Mouse (Mus musculus): ENCODE measurements around the gene Pgap3. TPM values are rescaled to one million over a fixed set of nuclear protein-coding genes. Genes with fewer than 3 reads are reported as not detected.
A peak's percentile ranks its signal among the peaks of the same experiment; 100 is the strongest.

Pgap3 gene
- polyA plus RNA-seq, 1 experiment, result 13.2 TPM

- no peak overlapping the region for H3K4me3 ChIP-seq (replicated peaks; ENCODE audit: insufficient read depth, low read depth, low read length)
- H3K4me1 ChIP-seq (ENCODE audit: control insufficient read depth, insufficient read depth, low read length), result peaks cover 28% of the 10 kb centered on the region
- no peak overlapping the region for H3K27ac ChIP-seq (ENCODE audit: insufficient read depth, low read length)
- H3K27me3 ChIP-seq (ENCODE audit: control insufficient read depth, insufficient read depth, low read length), result no peaks in the 10 kb centered on the region
- no peak for DNase-seq
- TF ChIP-seq CTCF (IDR thresholded peaks at IDR 0.05; ENCODE audit: borderline replicate concordance, insufficient read depth, low read depth, low read length), result no peak
- no peak for TF ChIP-seq POLR2A (IDR thresholded peaks at IDR 0.05; ENCODE audit: borderline replicate concordance, insufficient read depth, low read length)
- 90% methylated on average over 7 of the region's 7 CpGs for WGBS
Observed at GRCm38 (mm10) chr11:98379379-98379778, 20.9 kb downstream of the Pgap3 start.

- TF ChIP-seq CTCF (IDR thresholded peaks at IDR 0.05; ENCODE audit: borderline replicate concordance, insufficient read depth, low read depth, low read length), result no peak
- no peak for TF ChIP-seq POLR2A (IDR thresholded peaks at IDR 0.05; ENCODE audit: borderline replicate concordance, insufficient read depth, low read length)
- 36% methylated on average over 11 of the region's 11 CpGs for WGBS
- DNase-seq, result no peak
- Histone ChIP-seq H3K27me3 (ENCODE audit: control insufficient read depth, insufficient read depth, low read length) (no peaks in the 10 kb centered on the region), H3K27ac (ENCODE audit: insufficient read depth, low read length) (no peak overlapping the region), H3K4me1 (ENCODE audit: control insufficient read depth, insufficient read depth, low read length) (peaks cover 19% of the 10 kb centered on the region), H3K4me3 (replicated peaks; ENCODE audit: insufficient read depth, low read depth, low read length) (no peak overlapping the region)
Observed at GRCm38 (mm10) chr11:98377787-98378186, 22.5 kb downstream of the Pgap3 start.

GRCm38 (mm10) chr11:98376756-98377155 is 23.5 kb downstream of the Pgap3 start:
- 63% methylated on average over 5 of the region's 5 CpGs for WGBS
- Histone ChIP-seq H3K4me1 (ENCODE audit: control insufficient read depth, insufficient read depth, low read length) (peaks cover 19% of the 10 kb centered on the region), H3K27me3 (ENCODE audit: control insufficient read depth, insufficient read depth, low read length) (no peaks in the 10 kb centered on the region), H3K4me3 (replicated peaks; ENCODE audit: insufficient read depth, low read depth, low read length) (no peak overlapping the region), H3K27ac (ENCODE audit: insufficient read depth, low read length) (no peak overlapping the region)
- TF ChIP-seq POLR2A (IDR thresholded peaks at IDR 0.05; ENCODE audit: borderline replicate concordance, insufficient read depth, low read length) (no peak), CTCF (IDR thresholded peaks at IDR 0.05; ENCODE audit: borderline replicate concordance, insufficient read depth, low read depth, low read length) (no peak)
- DNase-seq, result no peak

GRCm38 (mm10) chr11:98374266-98374665 is 26.0 kb downstream of the Pgap3 start:
- Histone ChIP-seq H3K4me1 (ENCODE audit: control insufficient read depth, insufficient read depth, low read length) (peaks cover 23% of the 10 kb centered on the region), H3K27ac (ENCODE audit: insufficient read depth, low read length) (no peak overlapping the region), H3K27me3 (ENCODE audit: control insufficient read depth, insufficient read depth, low read length) (no peaks in the 10 kb centered on the region), H3K4me3 (replicated peaks; ENCODE audit: insufficient read depth, low read depth, low read length) (no peak overlapping the region)
- no peak for TF ChIP-seq CTCF (IDR thresholded peaks at IDR 0.05; ENCODE audit: borderline replicate concordance, insufficient read depth, low read depth, low read length)
- TF ChIP-seq POLR2A (IDR thresholded peaks at IDR 0.05; ENCODE audit: borderline replicate concordance, insufficient read depth, low read length), result no peak
- WGBS, result 30% methylated on average over 8 of the region's 8 CpGs
- no peak for DNase-seq

- Histone ChIP-seq H3K27me3 (ENCODE audit: control insufficient read depth, insufficient read depth, low read length) (no peaks in the 10 kb centered on the region), H3K27ac (ENCODE audit: insufficient read depth, low read length) (no peak overlapping the region), H3K4me1 (ENCODE audit: control insufficient read depth, insufficient read depth, low read length) (peaks cover 29% of the 10 kb centered on the region), H3K4me3 (replicated peaks; ENCODE audit: insufficient read depth, low read depth, low read length) (no peak overlapping the region)
- WGBS, result 91% methylated on average over 6 of the region's 6 CpGs
- TF ChIP-seq CTCF (IDR thresholded peaks at IDR 0.05; ENCODE audit: borderline replicate concordance, insufficient read depth, low read depth, low read length) (no peak), POLR2A (IDR thresholded peaks at IDR 0.05; ENCODE audit: borderline replicate concordance, insufficient read depth, low read length) (no peak)
- no peak for DNase-seq
Observed at GRCm38 (mm10) chr11:98373244-98373643, 27.0 kb downstream of the Pgap3 start.

- H3K27ac ChIP-seq (ENCODE audit: insufficient read depth, low read length), result no peak overlapping the region
- TF ChIP-seq CTCF (IDR thresholded peaks at IDR 0.05; ENCODE audit: borderline replicate concordance, insufficient read depth, low read depth, low read length) (peak; percentile 87), POLR2A (IDR thresholded peaks at IDR 0.05; ENCODE audit: borderline replicate concordance, insufficient read depth, low read length) (no peak)
- peak; percentile 56 to 64 for DNase-seq
- H3K4me1 ChIP-seq (ENCODE audit: control insufficient read depth, insufficient read depth, low read length), result peaks cover 33% of the 10 kb centered on the region
- H3K27me3 ChIP-seq (ENCODE audit: control insufficient read depth, insufficient read depth, low read length), result no peaks in the 10 kb centered on the region
- no peak overlapping the region for H3K4me3 ChIP-seq (replicated peaks; ENCODE audit: insufficient read depth, low read depth, low read length)
- WGBS, result 12% methylated on average over 2 of the region's 2 CpGs
Observed at GRCm38 (mm10) chr11:98372406-98372805, 27.9 kb downstream of the Pgap3 start.

- H3K4me3 ChIP-seq (replicated peaks; ENCODE audit: insufficient read depth, low read depth, low read length), result no peak overlapping the region
- WGBS, result 57% methylated on average over 10 of the region's 10 CpGs
- no peak for DNase-seq
- H3K4me1 ChIP-seq (ENCODE audit: control insufficient read depth, insufficient read depth, low read length), result peaks cover 36% of the 10 kb centered on the region
- H3K27me3 ChIP-seq (ENCODE audit: control insufficient read depth, insufficient read depth, low read length), result no peaks in the 10 kb centered on the region
- no peak overlapping the region; the same call in 1 of the 2 replicates for H3K27ac ChIP-seq (ENCODE audit: insufficient read depth, low read length)
- no peak for TF ChIP-seq CTCF (IDR thresholded peaks at IDR 0.05; ENCODE audit: borderline replicate concordance, insufficient read depth, low read depth, low read length)
- no peak for TF ChIP-seq POLR2A (IDR thresholded peaks at IDR 0.05; ENCODE audit: borderline replicate concordance, insufficient read depth, low read length)
Observed at GRCm38 (mm10) chr11:98371556-98372240, 28.6 kb downstream of the Pgap3 start.

GRCm38 (mm10) chr11:98370588-98370987 is 29.7 kb downstream of the Pgap3 start:
- Histone ChIP-seq H3K4me3 (replicated peaks; ENCODE audit: insufficient read depth, low read depth, low read length) (no peak overlapping the region), H3K27me3 (ENCODE audit: control insufficient read depth, insufficient read depth, low read length) (no peaks in the 10 kb centered on the region), H3K4me1 (ENCODE audit: control insufficient read depth, insufficient read depth, low read length) (peaks cover 41% of the 10 kb centered on the region), H3K27ac (ENCODE audit: insufficient read depth, low read length) (no peak overlapping the region)
- TF ChIP-seq CTCF (IDR thresholded peaks at IDR 0.05; ENCODE audit: borderline replicate concordance, insufficient read depth, low read depth, low read length), result no peak
- TF ChIP-seq POLR2A (IDR thresholded peaks at IDR 0.05; ENCODE audit: borderline replicate concordance, insufficient read depth, low read length), result no peak
- WGBS, result 76% methylated on average over 2 of the region's 2 CpGs
- no peak for DNase-seq
